Mouse (Mus musculus): Measurements from ENCODE around the gene Xpc.
A peak's percentile ranks its signal among the peaks of the same experiment; 100 is the strongest.

Xpc gene

GRCm38 (mm10) chr6:91515545-91516449 lies at the start of gene Xpc, which contains the start of gene Lsm3:
Gene Xpc (minus strand): TSS chr6:91515888.
Gene Lsm3 (plus strand): TSS chr6:91515928.
- peak; percentile 84 for DNase-seq (ENCODE audit: extremely low spot score, low read depth, low spot score)

DNA sequence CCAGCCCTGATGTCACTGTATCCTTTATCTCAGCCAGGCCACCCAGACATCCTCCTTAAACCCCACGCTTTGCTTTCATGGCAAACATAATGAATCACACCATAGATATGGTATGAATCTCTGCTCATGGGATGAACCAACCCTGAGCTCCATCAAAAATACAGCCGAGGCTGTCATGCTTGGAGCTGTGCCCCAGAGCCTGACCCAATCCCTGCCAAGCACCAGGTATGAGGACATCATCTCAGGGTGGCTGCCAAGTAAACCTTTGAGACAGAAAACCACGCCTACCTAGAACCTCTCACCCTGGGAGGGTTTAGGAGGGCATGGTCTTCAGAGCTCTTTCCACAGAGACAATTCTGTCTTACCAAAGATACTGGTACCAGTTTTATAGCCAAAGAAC lies 47.3 kb upstream of the Xpc start:
- no peak for DNase-seq (ENCODE audit: extremely low spot score, low read depth, low spot score)

GRCm38 (mm10) chr6:91560186-91560585 lies 44.5 kb upstream of the Xpc start:
- DNase-seq (ENCODE audit: extremely low spot score, low read depth, low spot score), result no peak

- DNase-seq (ENCODE audit: extremely low spot score, low read depth, low spot score), result no peak
Measured at GRCm38 (mm10) chr6:91559371-91559770, 43.7 kb upstream of the Xpc start.

- no peak for DNase-seq (ENCODE audit: extremely low spot score, low read depth, low spot score)
Measured at GRCm38 (mm10) chr6:91558565-91558964, 42.9 kb upstream of the Xpc start.

DNA sequence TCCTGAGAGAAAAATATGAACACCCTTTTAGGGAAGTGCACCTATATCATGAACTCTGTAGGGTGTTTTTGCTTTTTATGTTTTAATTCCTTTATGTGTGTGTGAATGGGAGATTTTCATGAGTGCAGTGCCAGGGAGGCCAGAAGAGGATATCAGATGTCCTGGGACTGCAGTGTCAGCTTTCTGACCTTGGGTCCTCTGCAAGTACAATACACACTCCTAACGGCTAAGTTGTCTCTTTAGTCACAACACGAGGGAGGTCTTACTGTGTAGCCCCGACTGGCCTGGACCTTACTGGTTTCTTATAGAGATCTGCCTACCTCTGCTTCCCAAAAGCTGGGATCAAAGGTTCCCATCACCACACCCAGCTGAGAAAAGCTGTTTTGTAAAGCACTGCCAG lies 37.0 kb upstream of the Xpc start:
- no peak for DNase-seq (ENCODE audit: extremely low spot score, low read depth, low spot score)

GRCm38 (mm10) chr6:91551671-91552070 lies 36.0 kb upstream of the Xpc start:
- DNase-seq (ENCODE audit: extremely low spot score, low read depth, low spot score), result no peak

DNA sequence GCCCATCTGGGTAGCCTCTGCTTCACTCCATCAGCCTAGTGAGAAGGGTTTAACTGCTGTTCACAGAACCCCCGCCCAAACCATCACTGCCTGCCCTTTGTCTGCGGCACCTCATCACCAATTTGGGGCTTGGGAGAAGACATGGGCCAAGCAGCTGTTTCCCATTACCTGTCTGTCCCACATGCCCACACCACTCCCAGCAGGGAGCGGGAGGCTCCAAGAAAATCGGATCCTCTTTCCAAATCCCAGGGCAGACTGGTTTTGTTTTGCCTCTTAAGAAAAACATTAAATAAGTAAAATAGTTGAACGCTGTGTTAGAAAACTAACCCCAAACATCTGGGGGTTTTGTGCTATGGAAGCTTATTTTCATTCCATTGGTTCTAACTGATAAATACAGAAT lies 33.9 kb upstream of the Xpc start:
- DNase-seq (ENCODE audit: extremely low spot score, low read depth, low spot score), result no peak

GRCm38 (mm10) chr6:91547313-91547712 lies 31.6 kb upstream of the Xpc start:
- no peak for DNase-seq (ENCODE audit: extremely low spot score, low read depth, low spot score)

DNA sequence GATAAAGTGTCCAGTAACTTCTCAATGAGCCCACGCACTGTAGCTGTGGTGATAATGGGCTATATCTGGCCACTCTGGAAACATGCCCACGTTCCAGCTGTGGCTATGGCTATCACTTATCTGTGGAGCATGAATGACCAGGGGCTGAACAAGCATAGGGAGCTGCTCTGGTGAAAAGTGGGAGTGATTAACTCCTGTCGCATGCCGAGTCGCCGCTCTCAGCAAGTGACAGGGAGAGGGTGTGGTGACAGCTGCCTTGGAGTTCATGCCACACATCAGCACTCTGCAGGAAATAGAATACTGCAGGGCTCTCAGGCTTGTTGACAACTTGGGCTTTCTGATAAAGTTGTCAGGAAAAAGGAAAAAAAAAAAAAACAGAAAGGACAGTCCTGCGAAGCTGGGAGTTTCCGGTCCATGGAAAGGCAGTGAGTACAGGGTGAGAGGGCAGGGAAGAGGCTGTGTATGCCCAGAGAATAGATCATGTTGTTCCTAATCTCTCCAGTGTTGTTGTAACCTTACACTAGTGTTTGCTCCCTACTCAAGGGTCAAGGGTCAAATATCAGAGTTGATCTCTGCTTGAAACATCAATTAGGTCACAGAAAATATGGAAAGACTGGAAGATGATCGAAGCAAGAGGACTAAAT lies 30.7 kb upstream of the Xpc start:
- no peak for DNase-seq (ENCODE audit: extremely low spot score, low read depth, low spot score)

DNA sequence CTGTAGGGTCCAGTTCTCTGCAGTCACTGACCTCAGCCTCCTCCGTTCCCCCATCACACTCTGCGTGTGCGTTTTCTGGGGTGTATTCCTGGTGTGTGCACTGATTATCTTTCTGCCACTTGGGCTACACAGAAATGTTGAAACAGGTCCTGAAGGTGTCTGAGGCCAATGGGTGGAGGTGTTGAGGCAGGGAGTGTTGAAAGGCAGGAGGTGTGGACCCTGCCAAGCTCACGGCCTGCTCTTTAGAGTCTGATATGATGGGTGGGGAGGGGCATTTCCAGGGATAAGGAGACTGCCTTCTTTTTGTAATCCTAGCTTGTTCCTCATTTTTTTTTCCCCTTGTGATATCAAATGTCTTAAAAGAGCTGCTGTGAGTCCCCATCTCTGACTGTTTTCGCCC lies 27.4 kb upstream of the Xpc start:
- no peak for DNase-seq (ENCODE audit: extremely low spot score, low read depth, low spot score)

GRCm38 (mm10) chr6:91541276-91541675 lies 25.6 kb upstream of the Xpc start:
- no peak for DNase-seq (ENCODE audit: extremely low spot score, low read depth, low spot score)

DNA sequence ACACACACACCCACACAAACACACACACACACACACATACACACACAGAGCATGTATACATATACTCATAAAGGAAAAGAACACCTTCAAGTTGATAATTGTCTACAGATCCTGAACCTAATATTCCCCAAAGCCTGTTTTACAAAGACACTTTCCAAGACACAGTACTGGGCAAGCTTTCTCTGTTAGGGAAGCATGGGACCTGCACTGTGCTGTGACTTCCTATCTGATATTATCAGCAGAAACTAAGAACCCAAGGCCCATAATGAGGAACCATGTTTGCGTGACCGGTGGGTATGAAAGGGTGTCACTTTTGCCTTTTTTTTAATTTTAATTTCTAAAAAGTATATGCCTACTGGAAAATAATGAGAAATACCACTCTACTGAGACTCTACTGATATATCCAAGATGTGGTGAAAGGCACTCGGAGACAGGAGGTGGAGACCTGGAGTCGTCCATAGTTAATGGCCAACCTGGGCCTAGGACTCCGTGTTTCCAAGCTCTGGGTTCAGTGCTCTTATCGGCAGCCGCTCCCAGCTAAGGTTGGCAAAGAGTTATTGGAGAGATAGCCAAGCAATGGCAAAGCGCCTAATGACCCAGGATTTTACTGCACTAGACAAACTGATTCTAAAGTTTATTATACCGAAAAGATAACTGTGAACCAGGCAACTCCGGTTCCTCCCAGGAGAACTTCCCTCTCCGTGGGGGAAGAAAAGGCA lies 20.5 kb upstream of the Xpc start:
- no peak for DNase-seq (ENCODE audit: extremely low spot score, low read depth, low spot score)

GRCm38 (mm10) chr6:91535231-91535630 lies 19.5 kb upstream of the Xpc start:
- no peak for DNase-seq (ENCODE audit: extremely low spot score, low read depth, low spot score)

DNA sequence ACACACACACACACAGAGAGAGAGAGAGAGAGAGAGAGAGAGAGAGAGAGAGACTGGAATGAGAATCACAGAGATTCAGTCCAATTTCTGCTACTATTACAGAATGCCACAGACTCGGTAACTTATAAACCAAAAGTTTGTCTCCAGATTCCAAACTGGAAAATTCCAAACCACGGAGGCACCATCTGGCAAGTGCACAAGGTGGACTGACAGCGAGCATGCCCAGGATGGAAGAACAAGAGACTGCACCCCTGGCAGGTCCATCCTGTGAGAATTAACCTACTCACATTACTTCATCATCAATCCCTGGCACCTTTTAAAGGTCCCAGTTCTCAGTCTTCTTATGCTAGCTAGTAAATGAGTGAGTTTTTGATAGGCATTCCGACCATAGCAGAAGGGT lies 18.6 kb upstream of the Xpc start:
- DNase-seq (ENCODE audit: extremely low spot score, low read depth, low spot score), result no peak

DNA sequence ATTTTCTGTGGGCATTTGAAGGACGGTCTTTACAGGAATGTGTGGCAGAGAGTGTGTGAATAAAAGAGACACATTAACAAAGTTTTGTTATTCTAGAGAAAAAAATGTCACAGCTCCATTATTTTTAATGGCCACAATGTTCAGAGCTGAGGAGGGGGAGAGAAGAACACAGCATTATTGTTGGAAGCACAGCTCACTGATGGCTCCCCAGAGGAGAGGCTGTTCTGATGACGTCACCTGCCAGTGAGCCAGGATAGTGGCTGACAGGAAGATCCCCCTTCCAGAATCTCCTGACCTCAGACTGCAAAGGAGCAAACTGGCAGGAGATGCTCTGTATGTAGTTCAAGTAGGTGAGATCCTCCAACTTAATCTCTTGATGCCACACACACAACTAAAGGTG lies 18.1 kb upstream of the Xpc start:
- DNase-seq (ENCODE audit: extremely low spot score, low read depth, low spot score), result no peak

DNA sequence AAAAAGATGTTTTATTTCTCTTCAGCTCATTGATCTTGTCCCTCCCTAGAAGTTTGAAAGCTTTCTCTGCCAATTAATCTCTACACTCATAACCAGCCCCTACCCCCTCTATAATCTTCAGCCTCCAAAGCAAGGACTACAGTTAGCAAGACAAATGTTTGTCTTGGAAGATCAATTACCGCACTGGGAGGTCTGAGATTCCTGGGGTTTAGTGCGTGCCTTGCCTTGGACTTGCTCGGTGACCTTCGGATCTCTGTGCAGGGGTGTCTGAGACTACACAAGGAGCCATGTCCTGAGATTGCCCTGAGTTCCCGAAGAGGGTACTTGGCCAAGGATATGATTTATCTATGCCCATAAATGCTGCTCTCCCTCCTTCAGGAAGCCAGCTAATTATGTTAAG lies 17.7 kb upstream of the Xpc start:
- no peak for DNase-seq (ENCODE audit: extremely low spot score, low read depth, low spot score)

DNA sequence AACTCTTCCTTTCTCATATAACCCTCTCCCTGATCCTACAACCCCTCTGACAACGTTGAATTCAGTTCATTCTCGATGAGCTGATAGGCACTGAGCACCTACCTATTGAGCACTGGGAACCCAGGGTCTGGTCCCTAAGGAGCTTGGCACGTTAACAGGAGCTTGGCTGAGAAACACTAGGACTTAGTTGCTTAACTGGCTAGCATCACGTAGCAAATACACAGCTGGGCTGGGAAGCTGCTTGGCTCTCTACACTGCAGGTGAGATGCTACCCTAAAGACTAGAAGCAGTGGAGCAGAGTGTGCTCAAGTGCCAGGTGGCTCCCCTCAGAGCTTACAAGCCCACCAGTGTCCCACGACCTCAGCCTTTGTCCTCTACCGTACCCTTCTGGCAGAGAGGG lies 17.0 kb upstream of the Xpc start:
- no peak for DNase-seq (ENCODE audit: extremely low spot score, low read depth, low spot score)

DNA sequence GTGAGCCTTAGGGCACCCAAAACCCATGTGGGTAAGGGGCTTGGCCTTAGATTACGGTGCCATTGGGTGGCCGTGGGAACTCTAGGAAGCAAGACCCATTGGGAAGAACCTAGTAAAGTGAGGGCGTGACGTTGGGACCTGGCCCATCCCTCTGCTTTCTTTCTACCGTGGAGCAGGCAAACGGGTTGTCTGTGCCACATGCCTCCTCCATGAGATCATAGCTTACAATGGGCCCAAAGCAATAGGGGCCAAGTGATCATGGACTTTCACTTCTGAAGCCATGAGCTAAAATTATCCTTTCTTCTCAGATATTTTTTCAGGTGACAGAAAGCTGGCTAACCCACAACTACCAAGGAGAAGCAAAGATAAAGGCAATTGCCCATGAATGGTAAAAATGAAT lies 15.6 kb upstream of the Xpc start:
- DNase-seq (ENCODE audit: extremely low spot score, low read depth, low spot score), result no peak

DNA sequence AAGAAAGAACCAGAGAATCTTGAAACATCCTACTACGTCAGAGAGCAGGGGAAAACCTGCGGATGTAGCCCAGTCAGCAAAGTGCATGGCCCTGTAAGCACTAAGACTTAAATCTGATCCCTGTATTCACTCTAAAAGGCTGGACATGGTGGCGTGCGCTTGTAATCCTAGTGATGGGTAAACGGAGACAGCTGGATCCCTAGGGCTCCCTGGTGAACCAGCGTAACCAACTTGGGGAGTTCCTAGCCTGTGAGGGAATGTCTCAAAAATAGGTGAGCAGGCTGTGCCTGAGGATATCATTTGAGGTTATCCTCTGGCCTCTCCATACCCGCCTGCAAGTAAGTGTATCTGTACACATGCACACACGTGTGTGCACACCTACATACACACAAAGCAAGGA lies 15.0 kb upstream of the Xpc start:
- DNase-seq (ENCODE audit: extremely low spot score, low read depth, low spot score), result no peak

- DNase-seq (ENCODE audit: extremely low spot score, low read depth, low spot score), result no peak
Measured at GRCm38 (mm10) chr6:91528265-91528664, 12.6 kb upstream of the Xpc start.
